Mouse (Mus musculus): ENCODE results near the gene Bcor.

The Bcor gene

GRCm38 (mm10) chrX:12065782-12066181, 94.4 kb downstream of the Bcor start:
- no peak for DNase-seq (ENCODE audit: low spot score in 2 of 2)

GRCm38 (mm10) chrX:12062932-12063260, 97.3 kb downstream of the Bcor start:
- DNase-seq (ENCODE audit: low spot score in 2 of 2) = no peak

DNA sequence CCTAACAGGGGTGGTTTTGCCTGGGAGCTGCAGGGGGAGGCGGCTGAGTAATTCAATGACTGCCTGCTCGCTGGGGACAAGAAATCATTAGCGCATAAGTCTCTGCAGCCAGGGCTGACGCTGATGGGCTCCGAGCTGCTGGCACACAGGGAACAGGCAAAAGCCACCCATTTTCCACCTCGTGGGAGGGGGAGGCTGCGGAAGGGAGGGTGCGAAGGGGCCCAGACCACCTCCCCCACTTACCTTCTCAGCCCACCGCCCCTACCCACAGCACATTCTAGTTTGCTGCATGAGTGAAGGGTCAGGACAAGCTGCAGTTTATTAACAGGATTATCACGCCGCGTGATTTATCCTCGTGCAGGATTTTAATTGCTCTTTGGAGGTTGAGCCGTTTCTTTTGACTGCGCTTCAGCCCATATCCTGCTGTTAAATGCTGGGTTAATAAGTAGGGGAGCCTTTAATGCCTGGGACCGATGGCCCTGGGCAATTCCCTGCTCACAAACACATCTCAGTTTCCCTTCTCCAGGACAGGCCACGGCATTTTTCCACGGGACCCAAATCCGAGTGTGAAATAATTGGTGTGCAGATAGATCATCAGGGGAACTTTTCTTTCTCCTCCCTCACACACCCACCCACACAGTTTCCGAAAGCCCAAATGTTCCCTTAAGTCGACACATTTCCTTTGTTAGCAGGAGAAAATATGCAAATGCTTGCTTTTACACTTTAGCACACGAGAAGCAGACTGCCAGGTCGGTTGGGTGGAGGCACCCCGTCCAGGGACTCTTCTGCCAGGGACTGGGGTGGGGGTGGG, 97.8 kb downstream of the Bcor start:
- DNase-seq (ENCODE audit: low spot score in 2 of 2) = no peak

DNA sequence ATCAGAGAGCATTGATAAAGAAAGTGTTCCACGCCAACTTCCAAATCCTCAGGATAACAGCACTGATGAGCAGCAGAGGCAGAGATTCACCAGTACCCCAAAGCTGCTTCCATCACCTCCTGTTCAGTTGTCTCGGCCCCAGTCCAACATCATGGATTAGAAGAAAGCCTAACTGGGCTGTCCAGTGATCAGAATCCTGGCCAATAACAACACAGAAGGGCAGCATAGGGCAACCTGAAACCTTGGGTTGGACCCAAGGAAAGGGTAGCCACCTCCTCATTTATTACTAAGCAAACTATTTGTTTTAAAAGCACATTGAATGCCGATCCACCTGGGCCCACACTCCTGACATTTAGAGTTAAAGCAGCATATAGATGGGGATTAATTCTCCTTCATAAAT, 99.3 kb downstream of the Bcor start:
- DNase-seq (ENCODE audit: low spot score in 2 of 2) = no peak

- DNase-seq (ENCODE audit: low spot score in 2 of 2) = no peak
These were observed 102.9 kb downstream of the Bcor start for GRCm38 (mm10) chrX:12057210-12057609.

GRCm38 (mm10) chrX:12053315-12053914, 106.7 kb downstream of the Bcor start:
- no peak for DNase-seq (ENCODE audit: low spot score in 2 of 2)

DNA sequence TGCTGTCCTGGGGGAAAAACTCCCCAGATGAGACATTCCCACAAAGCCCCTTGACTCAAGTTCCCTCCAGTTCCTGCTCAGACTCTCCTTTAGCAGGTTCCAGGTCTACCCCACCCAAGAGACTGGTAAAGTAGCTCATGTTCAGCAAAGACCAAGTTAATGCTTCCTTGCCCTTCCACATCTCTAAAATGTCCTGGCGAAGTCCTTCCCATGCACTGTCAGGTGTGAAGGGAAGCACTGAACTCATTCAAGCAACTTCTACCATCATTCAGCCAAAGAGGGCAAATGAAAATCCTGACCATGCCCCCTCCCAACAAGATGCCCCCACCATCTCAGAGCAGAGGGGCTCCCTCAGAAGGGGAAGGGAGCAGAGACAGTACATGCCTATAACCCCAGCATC, 107.5 kb downstream of the Bcor start:
- DNase-seq (ENCODE audit: low spot score in 2 of 2) = no peak

- DNase-seq (ENCODE audit: low spot score in 2 of 2) = no peak
These were observed 111.4 kb downstream of the Bcor start for GRCm38 (mm10) chrX:12048721-12049120.

- DNase-seq (ENCODE audit: low spot score in 2 of 2) = no peak
These were observed 112.0 kb downstream of the Bcor start for GRCm38 (mm10) chrX:12048166-12048565.

DNA sequence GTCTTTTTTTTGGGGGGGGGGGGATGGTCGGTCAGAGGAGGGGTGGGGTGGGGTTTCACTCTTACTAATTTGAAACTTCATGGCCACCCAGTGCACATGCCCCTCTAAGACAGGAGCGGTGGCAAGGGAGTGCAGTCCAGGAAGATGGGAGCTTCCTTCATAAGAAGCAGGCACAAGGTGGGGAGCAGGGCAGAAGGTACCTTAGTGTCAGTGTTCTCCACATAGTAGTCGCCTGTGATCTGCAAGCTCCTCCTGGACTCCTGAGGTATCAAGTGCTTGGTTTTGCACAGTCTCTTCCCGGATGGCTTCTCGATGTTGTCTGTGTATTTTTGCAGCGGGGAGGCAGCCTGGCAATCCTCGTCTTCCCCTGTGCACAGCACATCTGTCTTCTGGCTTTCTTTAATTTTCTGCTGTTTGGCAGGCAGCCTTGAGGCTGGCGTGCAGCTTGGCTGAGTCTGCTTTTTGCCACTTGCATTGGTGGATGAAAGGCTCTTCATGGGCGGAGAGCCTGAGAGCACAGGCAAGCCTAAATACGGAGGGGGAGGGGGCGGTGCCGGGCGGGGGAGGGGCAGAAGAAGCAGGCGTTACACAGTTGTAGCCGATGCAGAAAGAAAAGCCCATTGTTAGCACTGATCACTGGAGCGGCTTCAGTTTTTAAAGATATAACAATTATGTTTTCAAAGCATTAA, 112.8 kb downstream of the Bcor start:
- no peak for DNase-seq (ENCODE audit: low spot score in 2 of 2)

GRCm38 (mm10) chrX:12046676-12047075, 113.5 kb downstream of the Bcor start:
- DNase-seq (ENCODE audit: low spot score in 2 of 2) = no peak

- DNase-seq (ENCODE audit: low spot score in 2 of 2) = no peak
These were observed 116.8 kb downstream of the Bcor start for GRCm38 (mm10) chrX:12043352-12043751.

DNA sequence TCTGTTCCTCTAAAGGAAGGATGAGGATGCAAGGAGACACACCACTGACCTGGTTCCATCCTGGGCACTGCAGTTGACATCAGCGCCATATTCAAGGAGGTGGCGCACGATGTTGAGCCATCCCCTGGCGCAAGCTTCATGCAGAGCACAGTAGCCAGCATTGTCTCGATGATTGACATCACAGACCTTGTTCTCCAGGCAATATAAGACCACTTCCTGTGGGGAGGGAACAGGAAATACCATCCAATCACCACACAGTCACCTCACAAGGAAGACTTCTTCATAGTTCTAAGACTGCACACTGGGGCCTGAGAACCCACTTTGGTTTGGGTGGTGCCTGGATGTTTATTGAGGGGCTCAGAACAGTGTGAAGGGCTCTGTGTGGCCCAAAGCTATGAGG, 118.7 kb downstream of the Bcor start:
- DNase-seq (ENCODE audit: low spot score in 2 of 2) = no peak

- DNase-seq (ENCODE audit: low spot score in 2 of 2) = no peak
These were observed 145.3 kb downstream of the Bcor start for GRCm38 (mm10) chrX:12014726-12015464.

GRCm38 (mm10) chrX:12010660-12011059, 149.5 kb downstream of the Bcor start:
- DNase-seq (ENCODE audit: low spot score in 2 of 2) = no peak

DNA sequence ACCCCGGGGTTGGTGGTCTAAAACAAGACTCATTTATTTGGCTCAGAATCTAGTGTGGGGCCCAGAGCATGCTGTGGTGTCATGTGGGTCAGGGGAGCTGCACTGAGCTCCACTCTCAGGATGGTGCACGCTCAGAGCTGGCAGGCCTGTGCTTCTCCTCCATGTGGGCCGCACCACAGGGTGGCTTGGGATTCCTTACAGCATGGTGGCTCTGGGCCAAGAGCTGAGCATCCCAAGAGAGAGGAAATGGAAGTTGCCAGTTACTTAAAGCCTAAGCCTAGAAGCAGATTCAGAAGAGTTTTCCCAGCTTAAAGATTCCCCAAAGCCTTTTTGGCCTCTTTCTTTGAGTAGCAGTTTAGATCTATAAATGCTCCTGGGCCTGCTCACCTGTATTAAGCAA, 151.1 kb downstream of the Bcor start:
- DNase-seq (ENCODE audit: low spot score in 2 of 2) = no peak

DNA sequence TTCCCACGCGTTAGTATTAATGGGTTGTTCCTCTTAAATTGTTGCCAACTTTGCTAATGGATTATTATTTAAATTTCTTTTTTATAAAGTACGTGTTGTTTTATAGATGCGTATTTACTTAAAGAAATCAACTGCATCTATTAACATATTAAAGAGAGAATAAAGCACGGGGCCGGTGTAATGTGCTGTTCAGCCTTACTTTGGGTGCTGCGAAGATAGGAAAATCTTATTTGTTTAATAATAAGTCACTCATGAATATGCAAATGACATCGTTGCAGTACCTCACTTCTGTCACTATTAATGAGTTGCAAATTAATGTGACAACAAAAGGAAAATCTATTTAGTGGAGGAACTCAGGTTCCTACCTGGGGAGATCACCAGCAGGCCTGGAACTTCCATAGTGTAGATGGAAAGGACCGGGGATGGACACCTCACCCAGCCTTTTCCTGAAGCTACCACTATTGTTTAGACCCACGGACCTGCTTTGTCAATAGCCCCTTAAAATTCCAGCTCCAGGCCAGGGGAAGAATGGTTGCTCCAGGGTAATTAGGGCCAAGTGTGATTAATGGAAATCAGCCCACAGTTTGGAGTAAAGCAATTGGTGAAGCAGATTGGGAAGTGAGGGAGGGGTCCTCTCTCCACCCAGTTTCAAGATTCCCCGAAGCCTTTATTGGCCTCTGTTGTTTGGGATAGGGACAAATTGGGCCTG, 152.2 kb downstream of the Bcor start:
- no peak for DNase-seq (ENCODE audit: low spot score in 2 of 2)

DNA sequence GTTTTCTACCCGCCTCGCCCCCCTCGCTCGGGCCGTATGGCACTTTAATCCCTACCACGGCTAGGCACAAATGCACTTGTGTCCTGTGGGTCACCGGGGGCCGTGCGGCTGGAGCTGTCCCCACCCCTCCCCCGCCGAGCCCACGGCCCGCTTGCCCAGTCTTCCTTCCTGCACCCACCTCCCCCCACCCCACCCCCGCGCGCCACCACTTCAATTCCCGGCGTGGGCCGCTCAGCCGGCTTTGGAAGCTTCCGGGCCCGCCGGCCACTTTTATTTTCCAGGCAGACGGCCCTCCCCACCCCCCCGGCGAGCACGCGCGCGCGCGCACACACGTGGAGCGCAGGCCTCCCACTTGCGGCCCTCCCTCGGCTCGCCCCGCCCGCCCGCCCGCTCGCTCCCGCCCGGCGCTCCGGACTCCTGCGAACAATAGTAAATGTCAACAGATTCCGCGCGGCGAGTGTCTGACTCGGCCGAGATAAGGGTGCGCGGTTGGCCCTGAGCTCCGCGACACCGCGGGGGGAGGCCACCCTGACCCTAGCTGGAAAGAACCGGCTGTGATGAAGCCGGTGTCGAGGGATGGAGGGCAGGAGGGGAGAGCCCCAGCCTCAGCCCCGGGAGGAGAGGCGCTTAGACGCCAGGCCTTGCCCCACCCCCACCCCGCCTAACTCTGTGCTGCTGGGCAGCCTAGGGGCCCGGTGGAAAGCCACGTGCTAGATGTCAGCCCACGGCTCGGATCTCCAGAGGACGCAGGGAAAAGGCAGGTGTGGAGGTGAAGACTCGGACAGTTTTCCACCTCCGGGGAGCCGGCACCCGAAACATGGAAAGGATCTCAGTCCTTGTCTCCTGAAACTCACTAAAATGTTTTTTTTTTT, 153.0 kb downstream of the Bcor start:
- peak; percentile 35 to 45 for DNase-seq (ENCODE audit: low spot score in 2 of 2)

DNA sequence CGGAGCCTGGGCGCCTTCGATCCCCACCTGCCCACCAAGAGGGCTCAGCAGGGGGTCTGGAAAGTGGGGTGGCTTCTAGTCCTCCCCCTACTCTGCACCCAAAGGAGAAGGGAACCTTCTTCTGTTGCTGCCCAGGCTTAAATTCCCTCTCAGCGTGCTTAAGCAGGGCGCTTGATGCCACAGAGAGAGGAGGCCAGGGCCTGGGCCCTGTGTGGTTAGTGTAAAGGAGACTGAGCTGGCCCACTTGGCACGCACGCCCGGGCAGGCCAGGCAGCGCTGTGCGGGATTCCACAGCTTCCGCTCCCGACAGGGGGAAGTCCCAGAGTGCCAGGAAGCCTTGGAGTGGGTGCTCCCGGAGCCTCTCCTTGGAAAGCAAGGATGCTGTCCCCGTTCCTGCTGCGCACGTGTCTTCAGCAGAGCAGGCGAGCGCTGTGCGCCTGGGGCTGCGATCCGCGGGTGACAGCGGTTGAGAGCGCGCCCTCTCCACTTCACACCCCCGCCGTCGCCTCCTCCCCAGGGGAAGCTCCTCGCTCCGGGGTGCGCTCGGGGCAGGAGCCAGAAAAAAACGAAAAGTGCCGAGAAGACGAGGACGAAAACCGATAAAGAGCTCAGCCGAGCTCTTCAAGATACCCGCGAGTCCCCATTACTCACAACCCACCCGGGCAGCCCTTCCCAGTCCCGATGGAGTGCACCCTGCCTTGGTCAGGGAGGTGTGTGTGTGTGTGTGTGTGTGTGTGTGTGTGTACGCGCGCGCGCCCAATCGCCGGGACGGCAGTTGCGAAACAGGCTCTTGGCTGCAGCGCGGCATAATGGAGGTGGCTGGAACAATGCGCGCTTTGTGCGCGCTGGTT, 153.9 kb downstream of the Bcor start:
- DNase-seq (ENCODE audit: low spot score in 2 of 2) = peak; percentile 62 to 67
